Mouse (Mus musculus) ES-Bruce4 (cell line): ENCODE results near the gene Xpo4. TPM values are rescaled to one million over a fixed set of nuclear protein-coding genes. Genes with fewer than 3 reads are reported as not detected.

Source experiments
- H3K27ac ChIP-seq: 2 replicates; pipeline ENCODE4 v1.5.1; 2012; ENCODE audit warnings: low read length, inconsistent platforms; ENCODE audit not compliant: insufficient read depth
- H3K27me3 ChIP-seq: 2 replicates; pipeline ENCODE4 v1.6.1; 2012; ENCODE audit warnings: mild to moderate bottlenecking, low read length, inconsistent platforms; ENCODE audit not compliant: control insufficient read depth, poor library complexity, insufficient read depth, severe bottlenecking
- H3K36me3 ChIP-seq: 2 replicates; pipeline ENCODE4 v1.6.1; 2012; ENCODE audit warnings: inconsistent platforms, mild to moderate bottlenecking, low read length, moderate library complexity; ENCODE audit not compliant: control insufficient read depth, poor library complexity, insufficient read depth, severe bottlenecking
- H3K4me1 ChIP-seq: one replicate; pipeline ENCODE4 v1.8.1; 2011; ENCODE audit warnings: low read length; ENCODE audit not compliant: control insufficient read depth, insufficient read depth
- H3K4me3 ChIP-seq: 2 replicates; pipeline ENCODE4 v1.5.1; 2011; ENCODE audit warnings: low read depth, mild to moderate bottlenecking, low read length
- H3K9ac ChIP-seq: 2 replicates; pipeline ENCODE4 v1.6.1; 2012; ENCODE audit warnings: low read depth, mild to moderate bottlenecking, inconsistent platforms; ENCODE audit not compliant: poor library complexity, severe bottlenecking
- H3K9me3 ChIP-seq: replicated peaks from 2 replicates; pipeline ENCODE4 v1.6.1; 2012; ENCODE audit warnings: mild to moderate bottlenecking, low read length, inconsistent platforms; ENCODE audit not compliant: control insufficient read depth, poor library complexity, insufficient read depth, severe bottlenecking
- CTCF ChIP-seq: IDR thresholded peaks from one replicate; pipeline ENCODE4 v1.8.1; 2011; ENCODE audit warnings: low read depth, low read length
- EP300 ChIP-seq: IDR thresholded peaks from 2 replicates; pipeline ENCODE4 v1.6.1; 2011; ENCODE audit warnings: low read depth, low read length; ENCODE audit not compliant: insufficient read depth
- POLR2A ChIP-seq: IDR thresholded peaks from one replicate; pipeline ENCODE4 v1.8.1; 2011; ENCODE audit warnings: low read length; ENCODE audit not compliant: insufficient read depth
- polyA plus RNA-seq: library from polyadenylated mRNA; stranded (reverse); fragments of >200 nt; gene quantifications from 2 replicates; pipeline ENCODE4 v1.2.4, GENCODE M21; 2011; ENCODE audit warnings: low read depth; ENCODE audit not compliant: missing spikeins, insufficient read depth, insufficient read length

Gene Xpo4
- polyA plus RNA-seq, 1 experiment: 64.1 TPM

DNA sequence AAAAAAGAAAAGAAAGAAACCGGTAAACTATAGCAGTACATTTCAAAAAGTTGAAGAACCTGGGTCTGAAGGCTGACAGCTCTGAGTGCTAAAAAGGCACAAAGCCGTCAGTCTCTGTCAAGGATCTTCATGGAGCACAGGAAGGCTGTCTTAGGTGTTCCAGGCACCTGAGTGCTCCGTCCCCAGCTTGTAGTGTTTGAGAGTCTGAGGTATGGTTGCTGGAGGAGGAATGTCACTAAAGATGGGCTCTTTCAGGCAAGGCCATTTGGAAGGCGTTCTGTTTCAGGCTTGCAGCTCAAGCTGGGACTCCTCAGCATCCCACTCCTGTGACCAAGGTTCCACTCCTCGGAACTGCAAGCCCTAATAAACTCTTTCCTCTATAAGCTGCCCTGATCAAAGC, 22.2 kb upstream of the Xpo4 start:
- H3K27me3 ChIP-seq: no peaks in the 10 kb centered on the region
- H3K9ac ChIP-seq: no peak overlapping the region
- H3K27ac ChIP-seq: no peak overlapping the region
- no peaks in the 10 kb centered on the region for H3K36me3 ChIP-seq
- no peaks in the 10 kb centered on the region for H3K9me3 ChIP-seq
- TF ChIP-seq EP300 (no peak), POLR2A (no peak), CTCF (no peak)
- no peak overlapping the region for H3K4me3 ChIP-seq
- peaks cover 1% of the 10 kb centered on the region for H3K4me1 ChIP-seq

DNA sequence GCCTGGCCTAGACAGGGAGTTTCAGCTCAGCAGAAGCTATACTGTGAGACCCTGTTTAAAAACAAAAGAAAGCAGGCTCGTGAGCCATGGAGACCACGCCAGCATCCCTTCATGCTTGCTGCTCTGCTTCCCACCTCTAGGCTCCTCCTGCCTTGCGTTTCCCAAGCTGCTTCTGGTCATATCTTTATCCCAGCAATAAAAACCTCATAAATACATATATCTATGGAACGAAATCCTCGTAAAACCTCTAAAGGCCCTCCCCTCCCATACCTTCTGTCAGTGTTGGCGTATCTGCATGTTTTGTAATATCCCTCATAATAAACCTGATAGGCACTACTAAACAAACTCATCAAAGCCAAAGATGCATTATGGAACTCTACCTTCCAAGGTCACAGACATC, 21.4 kb upstream of the Xpo4 start:
- Histone ChIP-seq H3K27me3 (no peaks in the 10 kb centered on the region), H3K9me3 (no peaks in the 10 kb centered on the region), H3K4me3 (no peak overlapping the region), H3K36me3 (no peaks in the 10 kb centered on the region), H3K9ac (no peak overlapping the region), H3K4me1 (peaks cover 1% of the 10 kb centered on the region), H3K27ac (no peak overlapping the region)
- TF ChIP-seq CTCF (no peak), POLR2A (no peak), EP300 (no peak)

DNA sequence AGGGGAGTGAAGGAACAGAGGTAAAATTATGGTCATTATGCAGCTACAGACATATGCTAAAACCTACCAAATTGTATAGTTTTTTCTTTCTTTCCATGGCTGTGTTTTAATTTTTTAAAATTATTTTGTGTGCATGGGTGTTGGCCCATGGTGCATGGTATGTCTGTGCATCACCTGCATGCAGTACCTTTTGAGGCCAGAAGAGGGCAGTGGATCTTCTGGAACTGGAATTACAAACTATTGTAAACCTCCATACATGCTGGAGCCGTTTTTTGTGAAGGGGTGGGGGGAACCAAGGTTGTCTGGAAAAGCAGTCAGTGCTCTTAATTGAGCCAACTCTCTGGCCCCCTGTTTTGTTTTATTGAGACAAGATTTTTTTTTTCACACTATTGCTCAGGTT, 19.3 kb upstream of the Xpo4 start:
- Histone ChIP-seq H3K9me3 (no peaks in the 10 kb centered on the region), H3K4me3 (no peak overlapping the region), H3K36me3 (no peaks in the 10 kb centered on the region), H3K4me1 (no peaks in the 10 kb centered on the region), H3K27me3 (no peaks in the 10 kb centered on the region), H3K27ac (no peak overlapping the region), H3K9ac (no peak overlapping the region)
- no peak for TF ChIP-seq EP300
- peak; percentile 46 for TF ChIP-seq CTCF

DNA sequence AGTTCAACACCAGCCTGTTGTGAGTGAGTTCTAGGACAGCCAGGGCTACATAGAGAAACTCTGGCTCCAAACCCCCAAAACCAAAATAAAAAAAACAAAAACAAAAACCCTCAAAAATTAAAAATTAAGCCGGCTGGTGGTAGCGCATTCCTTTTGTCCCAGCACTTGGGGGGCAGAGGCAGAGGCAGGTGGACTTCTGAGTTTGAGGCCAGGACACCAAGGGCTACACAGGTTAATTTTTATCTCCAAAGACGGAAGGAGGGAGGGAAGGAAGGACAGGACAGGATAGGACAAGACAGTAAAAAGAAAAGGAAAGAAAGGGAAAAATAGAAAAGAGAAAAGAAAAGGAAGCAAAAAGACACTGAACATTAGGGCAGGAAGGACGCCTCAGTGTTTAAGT, 17.5 kb upstream of the Xpo4 start:
- no peaks in the 10 kb centered on the region for H3K27me3 ChIP-seq
- TF ChIP-seq POLR2A (no peak), EP300 (no peak), CTCF (no peak)
- H3K4me3 ChIP-seq: no peak overlapping the region
- no peak overlapping the region for H3K9ac ChIP-seq
- no peaks in the 10 kb centered on the region for H3K4me1 ChIP-seq
- no peaks in the 10 kb centered on the region for H3K9me3 ChIP-seq
- H3K27ac ChIP-seq: no peak overlapping the region
- no peaks in the 10 kb centered on the region for H3K36me3 ChIP-seq

DNA sequence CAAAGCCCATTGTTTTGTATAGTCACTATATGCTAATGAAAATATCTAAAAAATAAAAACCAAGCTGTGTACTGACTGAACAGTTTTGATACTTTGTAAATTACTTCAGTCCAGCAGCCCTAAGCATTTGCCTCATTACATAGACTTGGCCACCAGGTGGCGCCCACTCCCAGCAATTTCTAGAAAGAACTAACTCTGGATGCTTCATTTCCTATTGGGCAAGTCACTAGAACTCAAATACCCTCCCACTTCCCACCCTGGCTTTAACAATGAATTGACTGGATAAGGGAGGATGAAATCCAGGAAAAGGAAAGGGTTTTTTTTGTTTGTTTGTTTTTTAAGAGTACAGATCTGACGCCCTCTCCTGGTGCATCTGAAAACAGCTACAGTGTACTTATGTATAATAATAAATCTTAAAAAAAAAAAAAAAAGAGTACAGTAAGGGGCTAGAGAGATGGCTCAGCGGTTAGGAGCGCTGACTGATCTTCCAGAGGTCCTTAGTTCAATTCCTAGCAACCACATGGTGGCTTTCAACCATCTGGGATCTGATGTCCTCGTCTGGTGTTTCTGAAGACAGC, 14.8 kb upstream of the Xpo4 start:
- no peaks in the 10 kb centered on the region for H3K9me3 ChIP-seq
- no peak overlapping the region for H3K27ac ChIP-seq
- TF ChIP-seq CTCF (peak; percentile 71), POLR2A (no peak)
- H3K4me1 ChIP-seq: no peaks in the 10 kb centered on the region
- H3K27me3 ChIP-seq: no peaks in the 10 kb centered on the region
- H3K4me3 ChIP-seq: no peak overlapping the region
- no peak overlapping the region for H3K9ac ChIP-seq
- no peaks in the 10 kb centered on the region for H3K36me3 ChIP-seq

DNA sequence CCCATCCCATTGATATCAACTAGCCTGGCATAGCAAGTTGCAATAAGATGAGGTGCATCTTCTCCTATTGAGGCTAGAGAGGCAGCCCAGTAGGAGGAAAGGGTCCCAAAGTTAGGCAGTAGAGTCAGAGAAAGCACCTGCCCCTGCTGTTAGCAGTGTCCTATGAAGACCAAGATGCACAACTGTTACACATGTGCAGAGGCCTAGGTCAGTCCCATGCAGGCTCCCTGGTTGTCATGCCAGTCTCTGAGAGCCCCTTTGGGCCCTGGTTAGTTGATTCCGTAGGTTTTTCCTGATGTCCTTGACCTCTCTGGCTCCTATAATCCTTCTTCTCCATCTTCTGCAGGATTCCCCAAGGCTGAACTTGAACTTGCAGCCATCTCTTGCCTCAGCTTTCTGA, 14.3 kb upstream of the Xpo4 start:
- Histone ChIP-seq H3K27ac (no peak overlapping the region), H3K36me3 (no peaks in the 10 kb centered on the region), H3K4me1 (no peaks in the 10 kb centered on the region), H3K9me3 (no peaks in the 10 kb centered on the region), H3K9ac (no peak overlapping the region), H3K4me3 (no peak overlapping the region), H3K27me3 (no peaks in the 10 kb centered on the region)
- no peak for TF ChIP-seq POLR2A
- no peak for TF ChIP-seq EP300
- TF ChIP-seq CTCF: no peak

DNA sequence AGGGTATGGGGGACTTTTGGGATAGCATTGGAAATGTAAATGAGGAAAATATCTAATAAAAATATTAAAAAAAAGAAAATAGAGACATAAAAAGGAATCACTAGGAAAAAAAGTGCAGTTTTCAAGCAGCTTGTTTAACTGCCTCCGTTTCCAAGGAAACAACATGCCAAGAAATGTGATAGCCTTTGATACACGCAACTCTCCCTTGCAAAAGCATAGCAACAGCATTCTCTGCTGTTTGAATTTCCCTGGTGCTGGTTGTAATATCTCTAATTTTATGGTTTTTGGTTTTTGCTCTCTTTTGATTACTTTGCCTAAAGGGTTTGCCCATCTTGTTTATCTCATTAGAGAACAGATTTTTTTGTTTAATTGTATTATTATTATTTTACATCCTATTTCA, 10.3 kb upstream of the Xpo4 start:
- no peak for TF ChIP-seq EP300
- no peak for TF ChIP-seq POLR2A
- TF ChIP-seq CTCF: no peak
- H3K4me1 ChIP-seq: no peaks in the 10 kb centered on the region
- H3K36me3 ChIP-seq: no peaks in the 10 kb centered on the region
- no peaks in the 10 kb centered on the region for H3K27me3 ChIP-seq
- no peak overlapping the region for H3K27ac ChIP-seq
- H3K9me3 ChIP-seq: no peaks in the 10 kb centered on the region
- H3K9ac ChIP-seq: no peak overlapping the region
- no peak overlapping the region for H3K4me3 ChIP-seq
